Mouse (Mus musculus) layer of hippocampus, postnatal 14 days (tissue): ENCODE measurements around the gene Anapc1. TPM values are rescaled to one million over a fixed set of nuclear protein-coding genes. Genes with fewer than 3 reads are reported as not detected.
"Not testable (repeated sequence)": the region's sequence is repeated elsewhere in the genome, so short reads cannot be mapped to it uniquely, and the experiment has no call there.

Source experiments
- DNase-seq, 2 experiments: peaks; one replicate each; pipeline ENCODE4 v3.0.0; 2021 to 2022; ENCODE audit warnings: low spot score in 2 of 2, mixed read lengths in 1 of 2
- total RNA-seq, 2 experiments: library from RNA; stranded (reverse); gene quantifications; 2 replicates each; pipeline ENCODE4 v1.2.3; 2021

The Anapc1 gene
- total RNA-seq, 2 experiments from 2014 or later = 70.0 to 70.5 TPM

DNA sequence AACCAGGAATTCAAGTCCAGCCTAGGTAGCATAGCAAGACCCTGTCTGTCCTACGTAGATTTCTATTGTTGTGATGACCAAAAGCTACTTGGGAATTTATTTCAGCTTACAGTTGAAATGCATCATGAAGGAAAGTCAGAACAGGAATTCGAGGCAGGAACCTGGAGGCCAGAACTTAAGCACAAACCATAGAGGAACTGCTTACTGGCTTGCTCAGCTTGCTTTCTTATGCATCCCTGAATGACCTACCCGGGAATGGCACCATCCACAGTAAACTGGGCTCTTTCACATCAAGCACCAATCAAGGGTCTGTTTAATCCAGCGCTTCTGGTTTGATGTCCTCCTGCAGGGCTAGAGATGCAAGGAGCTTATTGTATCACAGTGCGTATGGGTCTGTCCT lies 10.4 kb upstream of the Anapc1 start:
- DNase-seq = no peak

DNA sequence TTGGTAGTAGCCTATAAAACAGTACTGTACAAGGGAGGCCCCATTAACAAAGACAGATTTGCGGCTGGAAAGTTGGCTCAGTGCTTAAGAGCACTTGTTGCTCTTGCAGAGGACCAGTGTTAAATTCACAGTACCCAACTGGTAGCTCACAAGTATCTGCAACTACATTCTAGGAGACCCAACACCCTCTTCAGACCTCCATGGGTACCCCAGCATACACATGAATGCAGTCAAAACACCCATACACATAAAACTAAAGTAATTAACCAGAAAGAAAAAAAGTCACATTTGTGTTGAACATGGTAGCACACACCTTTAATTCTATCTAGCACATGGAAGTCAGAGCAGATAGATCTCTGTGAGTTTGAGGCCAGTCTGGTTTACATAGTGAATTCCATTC lies 9.9 kb upstream of the Anapc1 start:
- DNase-seq = no peak

DNA sequence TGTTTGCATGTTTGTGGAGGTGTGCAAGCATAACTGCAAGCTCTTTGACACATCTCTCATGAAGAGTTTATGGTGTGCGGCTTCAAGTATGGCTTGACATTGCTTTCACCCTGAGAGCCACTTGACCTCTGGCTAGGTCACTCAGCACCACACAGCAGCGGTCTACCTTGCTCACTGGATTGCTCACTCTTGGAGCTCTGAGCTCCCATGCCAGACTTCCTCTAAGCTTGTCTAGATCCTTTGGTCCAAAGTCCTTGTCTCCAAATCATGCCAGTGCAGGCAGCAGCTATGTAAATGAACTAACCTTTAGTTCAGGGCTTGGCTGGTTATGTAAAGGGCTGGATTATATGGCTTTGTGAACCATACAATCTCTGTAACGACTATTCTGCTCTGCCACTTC lies 9.2 kb upstream of the Anapc1 start:
- no peak for DNase-seq

DNA sequence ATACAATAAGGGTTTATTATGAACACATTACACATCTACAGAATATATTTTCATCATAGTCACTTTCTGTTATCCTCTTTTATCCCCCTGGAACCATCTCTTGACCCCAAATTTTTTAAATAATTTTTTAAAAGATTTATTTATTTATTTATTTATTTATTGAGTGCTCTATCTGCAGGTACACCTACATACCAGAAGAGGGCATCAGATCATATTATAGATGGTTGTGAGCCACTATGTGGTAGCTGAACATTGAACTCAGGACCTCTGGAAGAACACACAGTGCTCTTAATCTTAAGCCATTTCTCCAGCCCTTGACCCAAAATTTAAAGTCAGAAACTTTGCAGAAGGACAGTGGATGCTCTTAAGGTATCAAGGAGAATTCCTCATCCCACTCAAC lies 7.4 kb upstream of the Anapc1 start:
- DNase-seq = no peak

DNA sequence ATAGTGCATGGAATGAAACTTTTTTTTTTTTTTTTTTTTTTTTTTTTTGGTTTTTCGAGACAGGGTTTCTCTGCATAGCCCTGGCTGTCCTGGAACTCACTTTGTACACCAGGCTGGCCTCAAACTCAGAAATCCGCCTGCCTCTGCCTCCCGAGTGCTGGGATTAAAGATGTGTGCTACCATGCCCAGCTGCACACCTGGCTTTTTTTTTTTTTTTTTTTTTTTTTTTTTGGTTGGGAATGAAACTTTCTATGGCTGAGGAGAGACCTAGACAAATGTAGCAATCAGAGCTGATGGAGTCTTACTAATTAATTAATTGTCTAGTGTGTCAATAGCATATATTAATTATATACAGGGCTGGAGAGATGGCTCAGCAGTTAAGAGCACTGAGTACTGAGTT lies 6.6 kb upstream of the Anapc1 start:
- not testable (repeated sequence) for DNase-seq

DNA sequence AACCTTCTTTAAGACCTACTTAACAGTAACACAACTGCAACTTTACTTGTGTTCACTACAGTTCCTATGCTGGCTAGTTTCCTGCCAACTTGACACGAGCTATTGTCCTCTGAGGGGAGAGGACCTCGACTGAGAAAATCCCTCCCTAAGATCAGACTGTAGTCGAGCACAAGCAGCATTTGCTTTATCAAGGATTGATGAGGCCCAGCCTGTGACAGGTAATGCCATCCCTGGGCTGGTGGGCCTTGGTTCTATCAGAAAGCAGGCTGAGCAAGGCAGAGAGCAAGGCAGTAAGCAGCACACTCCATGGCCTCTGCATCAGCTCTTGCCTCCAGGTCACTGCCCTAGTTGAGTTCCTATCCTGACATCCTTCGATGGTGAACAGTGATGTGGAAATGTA lies 6.0 kb upstream of the Anapc1 start:
- DNase-seq = no peak

DNA sequence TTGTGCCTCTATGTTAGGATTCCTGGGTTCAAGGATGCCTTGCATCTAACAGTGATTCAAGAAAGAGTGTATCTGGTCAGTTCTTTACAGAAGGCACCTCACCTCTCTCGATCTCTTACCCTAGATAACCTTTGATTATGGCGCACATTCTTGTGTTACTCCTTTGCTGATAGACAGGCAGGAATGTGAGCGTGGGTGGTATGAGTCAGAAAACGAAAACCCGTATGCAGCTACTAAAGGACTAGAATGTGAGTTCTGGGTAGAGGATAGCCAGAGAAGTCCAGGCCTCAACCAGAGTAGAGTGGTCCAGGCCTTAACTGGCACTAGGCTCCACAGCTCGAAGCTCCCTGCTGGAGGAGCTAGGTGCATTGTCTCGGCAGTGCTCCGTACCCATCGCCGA lies 5.6 kb upstream of the Anapc1 start:
- DNase-seq = no peak

DNA sequence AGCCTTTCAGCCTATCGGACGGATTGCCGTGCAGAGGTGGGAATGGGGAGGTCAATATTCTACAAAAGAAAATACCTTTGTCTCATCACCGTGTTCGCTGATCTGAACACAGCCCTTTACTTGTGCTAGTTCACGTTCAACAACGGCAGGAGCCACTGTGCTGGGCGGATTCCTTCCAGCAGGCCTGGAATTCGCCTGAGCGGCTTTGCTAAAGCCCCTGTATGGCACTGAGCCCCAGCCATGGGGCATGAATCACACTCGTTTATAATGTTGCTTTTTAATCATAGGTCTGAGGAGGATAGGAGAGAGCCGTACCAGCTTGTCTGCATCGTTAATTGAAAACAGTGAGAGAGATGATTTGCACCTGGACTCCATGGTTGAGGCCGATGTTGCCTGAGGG lies 5.1 kb upstream of the Anapc1 start:
- DNase-seq = no peak

DNA sequence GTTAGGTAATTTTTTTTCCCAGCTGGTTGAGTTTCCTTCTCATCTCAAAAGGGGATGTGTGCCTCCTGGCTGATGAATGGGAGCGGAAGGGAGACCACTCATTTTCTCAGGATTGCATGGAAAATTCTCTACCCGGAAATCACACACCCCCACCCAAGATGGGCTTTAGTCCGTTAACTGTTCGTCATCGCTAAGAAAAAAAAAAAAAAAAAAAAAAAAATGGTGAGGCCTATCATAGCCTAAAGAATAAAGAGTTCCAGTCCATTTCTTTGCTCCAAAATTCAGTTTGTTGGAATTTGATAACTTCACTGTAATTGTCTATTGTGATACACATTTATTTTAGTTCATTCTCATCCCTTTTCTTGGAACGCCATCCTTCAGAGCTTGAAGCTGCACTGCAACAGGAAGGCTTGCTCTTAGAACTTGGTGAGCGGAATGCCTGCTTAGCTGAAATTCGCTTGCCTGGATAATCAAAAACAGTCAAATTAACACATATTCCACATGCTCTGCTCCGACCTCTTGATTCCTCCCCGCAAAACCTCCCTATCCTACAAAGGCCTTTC lies 448 bp upstream of the Anapc1 start:
- DNase-seq = no peak

DNA sequence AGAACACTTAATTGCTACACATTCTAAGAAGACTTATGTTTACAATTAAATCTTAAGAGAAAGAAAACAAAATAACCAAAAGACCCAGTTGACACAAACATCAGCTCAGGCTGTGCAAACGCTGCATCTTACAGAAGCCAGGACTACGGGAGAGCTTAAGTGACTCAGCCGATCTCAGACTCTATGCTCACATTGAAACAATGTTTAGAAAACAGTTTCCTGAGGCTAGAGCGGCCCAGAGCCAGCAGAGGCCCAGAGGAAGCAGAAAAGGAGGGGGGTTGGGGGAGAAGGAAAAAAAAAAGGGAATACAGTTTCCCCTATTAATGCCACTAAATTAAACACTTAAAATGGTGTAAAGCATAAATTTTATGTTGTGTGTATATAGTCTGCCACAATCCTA lies 6.5 kb downstream of the Anapc1 start:
- DNase-seq = no peak

DNA sequence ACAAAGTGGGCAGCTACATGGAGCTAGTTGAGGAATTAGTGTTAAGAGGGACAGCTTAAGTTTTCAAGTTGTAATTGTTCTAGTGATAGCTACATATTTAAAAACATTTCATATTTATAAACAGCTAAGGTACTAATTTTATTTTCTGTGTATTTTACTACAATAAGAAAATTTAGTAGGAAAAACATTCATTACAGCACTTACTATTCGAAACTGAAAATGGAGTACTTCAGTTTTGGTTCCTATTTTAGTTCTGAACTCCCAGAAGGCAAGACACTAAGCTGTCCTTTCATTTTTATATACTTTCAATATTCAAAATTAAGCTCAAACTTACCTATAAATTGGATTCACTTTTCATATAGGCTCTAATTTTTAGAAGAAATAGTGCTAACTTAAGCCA lies 66.6 kb downstream of the Anapc1 start:
- DNase-seq = no peak

DNA sequence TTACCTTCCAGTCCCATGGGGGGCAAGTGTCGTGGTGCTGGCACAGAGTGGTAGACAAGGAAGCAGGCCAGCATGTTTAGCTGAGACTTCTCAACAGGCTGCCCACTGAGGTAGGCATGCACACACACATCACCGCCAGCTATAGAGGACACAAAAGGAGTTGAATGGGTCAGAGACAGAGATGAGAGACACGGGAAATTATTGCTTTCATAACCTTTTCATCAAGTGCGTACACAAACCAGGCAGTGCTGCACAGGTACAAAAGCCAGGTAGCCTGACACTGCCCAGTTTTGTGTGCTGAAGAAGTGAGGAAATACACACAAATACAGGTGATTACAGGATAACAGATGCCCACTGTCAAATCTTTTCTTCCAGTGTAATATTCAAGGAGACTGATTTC lies 71.8 kb downstream of the Anapc1 start:
- DNase-seq = no peak

DNA sequence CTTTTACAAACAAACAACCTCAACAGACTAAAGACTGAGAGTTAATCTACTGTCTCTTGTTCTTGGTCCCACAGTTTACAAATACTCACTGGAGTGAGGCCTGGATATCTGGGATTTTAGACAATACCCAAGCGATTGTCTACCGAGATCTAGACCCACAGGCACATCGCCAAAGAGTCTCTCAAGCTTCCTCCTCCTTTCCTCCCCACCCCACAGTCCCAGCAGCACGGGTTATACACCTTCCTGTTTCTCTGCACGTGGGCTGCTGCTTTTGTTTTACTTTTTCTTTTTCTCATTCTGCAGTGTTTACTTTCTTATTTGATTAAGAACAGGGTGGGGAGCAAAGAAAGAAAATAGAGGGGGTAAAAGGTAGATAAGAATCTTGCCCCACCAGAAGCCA lies 73.8 kb downstream of the Anapc1 start:
- no peak for DNase-seq

DNA sequence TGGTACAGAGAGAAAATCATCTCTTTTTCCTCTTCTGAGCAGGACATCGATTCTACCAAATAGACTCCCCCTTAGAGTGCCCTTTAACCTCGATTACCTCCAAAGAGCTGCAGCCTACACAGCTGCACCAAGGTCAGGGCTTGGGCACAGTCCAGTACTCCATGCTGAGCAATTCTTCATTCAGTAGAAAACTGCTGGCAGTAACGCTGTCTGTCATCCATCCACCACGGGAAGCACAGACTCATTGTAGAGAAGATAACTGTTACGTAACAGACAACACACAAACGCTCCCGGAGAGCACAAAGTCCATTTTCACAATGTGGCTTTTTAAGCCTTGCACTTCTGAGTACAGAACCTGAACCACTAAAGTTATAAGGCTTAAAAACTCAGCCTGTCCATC lies 74.9 kb downstream of the Anapc1 start:
- no peak for DNase-seq

DNA sequence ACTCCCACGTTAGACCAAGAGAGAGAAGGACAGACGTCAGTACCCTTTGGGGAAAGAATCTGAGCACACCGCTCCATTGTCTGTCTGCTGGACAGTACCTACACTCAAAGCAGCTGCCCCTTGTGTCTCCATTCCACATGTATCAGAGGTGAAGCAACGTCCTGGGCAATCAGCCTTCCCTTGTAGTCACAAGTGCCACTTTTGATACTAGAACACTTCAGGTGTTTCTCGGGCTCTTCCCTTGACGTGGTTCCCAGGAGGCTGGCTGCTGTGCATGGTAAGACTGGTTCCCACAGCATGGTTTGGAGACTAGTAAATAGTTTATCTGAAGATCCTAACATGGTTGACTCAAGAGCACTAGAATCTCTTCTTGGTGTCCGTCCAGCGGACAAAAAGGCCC lies 76.0 kb downstream of the Anapc1 start:
- DNase-seq = no peak

DNA sequence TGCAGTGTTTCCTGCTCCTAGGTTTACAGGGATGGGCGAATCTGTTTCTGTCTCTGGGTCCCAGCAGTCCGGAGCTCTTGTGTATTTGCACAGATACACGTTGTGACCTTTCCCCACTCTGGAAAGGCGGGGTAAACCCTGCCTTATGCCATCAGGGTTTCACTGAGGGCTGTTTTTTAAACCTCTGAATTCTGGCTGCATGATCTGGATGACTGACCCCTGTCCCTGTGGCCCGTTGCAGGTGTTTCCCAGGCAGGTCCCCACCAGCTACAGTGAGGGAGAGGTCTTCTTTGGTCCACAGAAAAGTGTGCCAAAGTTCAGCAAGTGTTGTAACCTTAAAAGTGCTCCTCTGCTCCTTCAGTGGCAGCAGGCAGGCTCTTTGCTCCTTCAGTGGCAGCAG lies 77.9 kb downstream of the Anapc1 start:
- DNase-seq = no peak

DNA sequence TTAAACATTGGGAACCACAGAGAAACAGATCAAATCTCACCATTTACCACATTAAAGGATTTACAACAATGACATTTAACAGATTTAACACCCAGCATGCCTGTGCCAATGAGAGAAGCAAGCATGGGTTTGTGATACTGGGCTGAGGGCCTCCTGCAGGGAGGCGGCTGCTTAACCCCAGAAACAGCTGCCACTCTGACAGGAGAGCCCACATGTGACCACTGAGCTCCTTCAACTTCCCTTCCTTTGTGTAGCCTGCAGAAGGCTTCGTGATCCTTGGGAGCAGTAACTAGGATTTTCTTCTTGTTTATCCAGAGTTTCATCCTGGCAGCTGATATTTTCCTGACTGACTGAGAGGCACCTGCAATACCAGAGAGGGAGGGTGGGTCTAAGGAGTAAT lies 85.7 kb downstream of the Anapc1 start:
- no peak for DNase-seq

DNA sequence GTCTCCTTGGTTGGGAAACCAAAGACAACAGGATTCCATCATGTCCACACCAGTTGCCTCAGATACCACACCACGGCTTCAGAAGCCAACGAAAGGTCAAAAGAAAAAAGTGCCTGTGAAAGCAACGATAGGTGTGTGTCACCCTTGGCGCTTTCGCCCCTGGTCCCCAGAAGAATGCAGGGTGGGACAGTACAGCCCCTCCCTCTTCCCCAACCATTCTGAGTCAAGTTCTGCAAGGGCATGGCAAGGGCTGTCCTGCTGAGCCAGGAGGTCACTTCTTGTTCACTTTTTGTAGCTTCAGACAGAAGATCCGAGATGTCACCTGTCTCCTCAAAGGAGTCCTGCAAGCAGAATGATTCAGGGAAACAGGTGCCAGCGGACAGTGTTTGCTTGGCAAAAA lies 94.9 kb downstream of the Anapc1 start:
- no peak for DNase-seq

DNA sequence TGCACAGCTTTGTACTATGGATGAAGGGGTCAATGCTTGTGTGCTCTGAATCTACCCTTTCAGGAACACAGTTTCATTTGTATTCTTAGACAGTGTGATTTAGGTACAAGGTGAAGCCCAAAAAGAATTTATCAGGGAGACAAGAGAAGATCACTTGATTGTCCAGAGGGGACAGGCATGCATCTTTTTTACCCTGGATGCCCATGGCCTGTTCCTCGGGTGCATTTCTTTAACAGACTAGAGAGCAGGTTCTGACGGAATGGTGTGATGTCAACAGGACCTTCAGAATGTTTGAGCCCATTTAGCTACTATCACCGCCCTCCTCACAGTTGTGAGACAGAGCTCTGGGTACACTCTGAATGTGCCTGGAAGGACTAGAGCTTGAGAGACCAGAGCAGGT lies 96.3 kb downstream of the Anapc1 start, which contains the start of gene Spdye4c:
Spdye4c (plus strand) TSS at position 301 of the 400 bp plus-strand sequence.
- DNase-seq = no peak

DNA sequence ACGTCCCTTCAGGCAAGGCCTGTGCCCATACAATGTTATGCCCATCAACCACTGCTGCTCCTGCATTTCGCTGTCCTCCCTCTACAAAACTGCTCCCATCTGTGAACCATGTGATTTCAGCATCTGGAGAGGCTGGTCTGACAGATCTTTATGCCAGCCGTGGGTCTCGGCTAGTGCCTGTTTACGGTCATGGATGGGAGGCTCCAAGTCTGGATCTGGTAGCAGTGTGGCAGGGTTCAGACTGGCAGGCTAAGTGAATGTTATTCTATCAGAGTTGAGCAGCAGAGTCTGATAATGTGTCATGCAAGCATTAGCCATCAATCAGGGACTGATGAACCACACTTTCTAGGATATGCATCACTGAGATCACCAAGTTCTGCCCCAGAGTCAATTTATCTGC lies 104.3 kb downstream of the Anapc1 start:
- DNase-seq = no peak

DNA sequence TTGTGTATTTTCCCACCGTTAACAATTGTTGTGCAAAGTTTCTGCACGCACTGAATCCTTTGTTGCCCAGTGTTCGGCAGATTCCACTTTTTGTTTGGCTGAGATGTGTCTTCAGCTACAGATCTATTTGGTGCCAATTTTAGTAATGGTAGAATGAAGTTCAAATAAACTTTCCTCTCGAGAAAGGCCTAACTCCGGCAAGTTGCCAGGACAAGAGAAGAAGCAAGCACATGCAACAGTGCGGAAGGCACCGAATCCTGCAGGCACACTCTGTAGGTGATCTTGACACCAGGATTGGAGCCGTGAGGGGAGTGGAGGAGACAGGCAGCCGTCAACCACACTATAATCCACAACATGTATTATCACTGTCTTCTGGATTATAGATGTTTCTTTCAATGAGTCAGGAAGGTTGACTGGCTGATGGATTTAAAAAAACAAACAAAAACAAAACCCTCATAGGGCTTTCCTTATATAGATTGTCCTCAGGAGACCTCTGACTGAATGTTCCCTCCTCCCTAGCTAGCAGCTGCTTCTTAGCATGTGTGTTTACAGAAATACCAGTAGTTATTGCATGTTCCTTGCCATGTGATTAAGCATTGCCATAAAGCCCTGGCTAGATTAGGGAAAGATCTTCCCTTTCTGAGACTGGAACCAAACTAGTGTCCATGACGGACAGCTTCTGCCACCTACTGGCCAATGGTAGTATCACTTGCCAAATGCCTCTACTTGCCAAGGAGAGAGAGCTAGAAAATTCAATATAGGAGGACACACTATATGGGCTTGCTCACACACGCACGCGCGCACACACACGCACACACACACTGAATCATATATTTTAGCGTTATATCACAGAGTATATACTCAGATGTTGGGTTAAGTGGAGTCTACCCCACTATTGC lies 114.2 kb downstream of the Anapc1 start:
- DNase-seq = peak; percentile 84 to 87

DNA sequence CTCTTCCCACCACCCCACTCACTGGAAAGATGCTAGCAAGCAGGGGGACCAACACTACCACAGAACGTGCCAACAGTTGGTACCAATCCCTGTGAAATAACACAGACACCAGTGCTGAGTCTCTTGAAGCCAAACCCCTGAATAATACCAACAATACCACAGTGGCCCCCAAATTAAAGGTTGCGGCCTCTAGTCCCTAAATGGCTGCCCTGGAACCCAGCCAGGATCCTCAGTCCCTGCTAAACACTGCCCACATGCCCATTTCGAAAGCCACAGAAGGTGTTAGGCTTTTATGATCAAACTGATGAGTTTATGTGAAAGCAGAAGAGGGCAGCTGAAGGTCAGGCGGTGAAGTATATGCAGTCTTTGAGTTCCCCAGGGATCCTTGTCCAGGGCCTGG lies 116.2 kb downstream of the Anapc1 start:
- DNase-seq = no peak

DNA sequence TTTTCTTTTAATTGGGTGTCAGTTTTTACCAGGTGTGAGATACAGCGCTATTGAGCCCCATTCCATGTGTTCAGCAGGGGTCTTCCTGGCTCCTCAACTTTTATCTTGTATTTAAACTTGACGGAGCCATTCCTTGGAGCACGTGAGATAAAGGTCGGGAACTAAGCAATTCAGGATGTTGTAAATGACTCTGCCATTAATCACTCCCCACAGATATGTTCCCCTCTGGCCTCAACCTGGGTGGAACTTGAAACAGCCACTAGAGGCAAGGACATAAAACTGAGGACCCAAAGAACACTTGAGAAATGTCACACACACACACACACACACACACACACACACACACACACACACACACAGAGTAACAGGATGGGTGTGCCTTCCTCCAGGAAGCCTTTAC lies 118.7 kb downstream of the Anapc1 start:
- DNase-seq = no peak
